ENCODE assay signal across 8 mouse cellular contexts in the genomic region with DNA sequence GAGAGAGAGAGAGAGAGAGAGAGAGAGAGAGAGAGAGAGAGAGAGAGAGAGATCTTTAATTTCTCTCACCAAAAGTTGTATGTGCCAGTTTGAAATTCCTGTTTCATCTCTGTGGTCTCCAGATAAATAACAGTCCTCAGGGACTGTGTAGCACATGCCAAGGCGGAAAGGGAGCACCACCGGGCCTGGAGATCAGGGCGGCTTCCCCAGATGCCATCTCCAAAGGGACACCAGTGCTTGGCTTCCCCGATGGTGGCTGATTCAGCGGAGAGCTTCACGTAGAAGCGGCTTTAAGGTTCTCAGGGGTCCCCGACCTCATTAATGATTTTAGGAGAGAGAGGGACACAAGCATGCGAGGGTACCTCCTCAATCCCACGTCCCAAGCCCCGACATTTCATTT.
A peak's percentile ranks its signal among the peaks of the same experiment; 100 is the strongest.
DNase-seq lines count a peak whose midpoint lies in the region; ATAC-seq and TF ChIP-seq lines count a peak whose summit lies in the region.

No protein-coding gene starts in this region.

- no peaks in the 10 kb centered on the region for H3K79me2 ChIP-seq in heart, adult 2 months (replicated peaks; ENCODE audit: control insufficient read depth, insufficient read depth, low read length)

- no peak overlapping the region for H3K27ac ChIP-seq in heart, embryonic 14.5 days (replicated peaks in 1 of 2; ENCODE audit: control insufficient read depth in 1 of 2, insufficient read depth in 1 of 2, low read depth in 2 of 2, low read length in 2 of 2)
- H3K27ac ChIP-seq in heart, adult 2 months = no peak overlapping the region
- H3K27ac ChIP-seq in forebrain, embryonic 14.5 days (ENCODE audit: low read depth, low read length) = 0 out of 2 replicates have a peak overlapping the region, but pooled peaks have one; percentile 21
- H3K27ac ChIP-seq in midbrain, embryonic 13.5 days = peak overlapping the region; percentile 14; the same call in 1 of the 2 replicates
- H3K27ac ChIP-seq in thymus, adult 2 months (ENCODE audit: control insufficient read depth, insufficient read depth, low read length) = no peak overlapping the region

- H3K36me3 ChIP-seq in heart, embryonic 14.5 days (ENCODE audit: control insufficient read depth, insufficient read depth, low read length) = no peaks in the 10 kb centered on the region
- no peaks in the 10 kb centered on the region for H3K36me3 ChIP-seq in heart, adult 2 months (ENCODE audit: control insufficient read depth, insufficient read depth, low read length)
- H3K36me3 ChIP-seq in forebrain, embryonic 14.5 days (ENCODE audit: control insufficient read depth, insufficient read depth, low read length) = no peaks in the 10 kb centered on the region
- no peaks in the 10 kb centered on the region for H3K36me3 ChIP-seq in midbrain, embryonic 13.5 days
- H3K36me3 ChIP-seq in thymus, adult 2 months (ENCODE audit: control insufficient read depth, insufficient read depth, low read length) = no peaks in the 10 kb centered on the region

- peak overlapping the region; percentile 64 for H3K4me2 ChIP-seq in heart, embryonic 14.5 days (ENCODE audit: low read length)
- peak overlapping the region; percentile 48 for H3K4me2 ChIP-seq in forebrain, embryonic 14.5 days (ENCODE audit: low read length)
- peak overlapping the region; percentile 48 for H3K4me2 ChIP-seq in midbrain, embryonic 13.5 days (replicated peaks)

- H3K9ac ChIP-seq in heart, embryonic 14.5 days (ENCODE audit: low read length) = no peak overlapping the region
- no peak overlapping the region for H3K9ac ChIP-seq in heart, adult 2 months (ENCODE audit: low read depth, low read length)
- H3K9ac ChIP-seq in forebrain, embryonic 14.5 days (ENCODE audit: low read length) = peak overlapping the region; percentile 35; the same call in 1 of the 2 replicates
- H3K9ac ChIP-seq in midbrain, embryonic 13.5 days (replicated peaks) = peak overlapping the region; percentile 36; the same call in 1 of the 2 replicates

- no peaks in the 10 kb centered on the region for H3K9me3 ChIP-seq in heart, embryonic 14.5 days (ENCODE audit: control insufficient read depth, low read length)
- H3K9me3 ChIP-seq in forebrain, embryonic 14.5 days (replicated peaks; ENCODE audit: control insufficient read depth, low read length) = no peaks in the 10 kb centered on the region
- H3K9me3 ChIP-seq in midbrain, embryonic 13.5 days = no peaks in the 10 kb centered on the region

- TF ChIP-seq CTCF in heart, adult 2 months (IDR thresholded peaks at IDR 0.05) = no peak
- no peak for TF ChIP-seq CTCF in thymus, adult 2 months (IDR thresholded peaks at IDR 0.05; ENCODE audit: borderline replicate concordance, control insufficient read depth, extremely low read depth, insufficient read depth, low read length, poor library complexity)

- H3K4me1 ChIP-seq in heart, embryonic 14.5 days (ENCODE audit: control insufficient read depth in 2 of 2, insufficient read depth in 2 of 2, low read length in 2 of 2) = peaks cover 0 to 17% of the 10 kb centered on the region in 2 experiments; a peak in 2 of 4 replicates
- H3K4me1 ChIP-seq in heart, adult 2 months (ENCODE audit: control insufficient read depth, insufficient read depth, low read length) = no peaks in the 10 kb centered on the region
- H3K4me1 ChIP-seq in forebrain, embryonic 14.5 days (ENCODE audit: control insufficient read depth, insufficient read depth, low read length) = peaks cover 15% of the 10 kb centered on the region; the same call in 1 of the 2 replicates
- peaks cover 19% of the 10 kb centered on the region for H3K4me1 ChIP-seq in midbrain, embryonic 13.5 days (replicated peaks)
- H3K4me1 ChIP-seq in thymus, adult 2 months (replicated peaks; ENCODE audit: control insufficient read depth, insufficient read depth, low read length) = no peaks in the 10 kb centered on the region

- TF ChIP-seq EP300 in heart, adult 2 months (IDR thresholded peaks at IDR 0.05; ENCODE audit: insufficient read depth, low read depth, low read length) = no peak

- DNase-seq in heart, adult 2 months = no peak
- peak; percentile 55 for DNase-seq in Muller cell, postnatal 12 days (ENCODE audit: inconsistent ontology term)
- DNase-seq in forebrain, embryonic 14.5 days (ENCODE audit: low spot score) = peak; percentile 45
- DNase-seq in spleen, adult 18-20 months = no peak
- DNase-seq in thymus, adult 2 months = no peak
- DNase-seq in ovary, postnatal 10 days (ENCODE audit: low spot score) = no peak

- ATAC-seq in heart, embryonic 14.5 days (ENCODE audit: insufficient number of reproducible peaks, insufficient read depth, low FRiP score, low read depth) = no peak
- ATAC-seq in forebrain, embryonic 14.5 days = peak; percentile 45
- ATAC-seq in midbrain, embryonic 13.5 days = no peak

- H3K27me3 ChIP-seq in heart, embryonic 14.5 days (ENCODE audit: control insufficient read depth, insufficient read depth, low read length) = peaks cover 5% of the 10 kb centered on the region
- no peaks in the 10 kb centered on the region for H3K27me3 ChIP-seq in heart, adult 2 months (ENCODE audit: control insufficient read depth, insufficient read depth, low read length)
- no peaks in the 10 kb centered on the region for H3K27me3 ChIP-seq in forebrain, embryonic 14.5 days (replicated peaks; ENCODE audit: control insufficient read depth, insufficient read depth, low read length)
- H3K27me3 ChIP-seq in midbrain, embryonic 13.5 days = no peaks in the 10 kb centered on the region
- no peaks in the 10 kb centered on the region for H3K27me3 ChIP-seq in thymus, adult 2 months (ENCODE audit: control insufficient read depth, insufficient read depth, low read length)

- intact Hi-C loops in heart, adult 2 months (cut with DNase I) = loop anchor here (1.0 to 10.0 kb wide), 5 partner anchors 377 to 1657 kb away; no protein-coding TSS in a partner anchor

- 30% methylated on average over 11 of the region's 11 CpGs for WGBS in heart, embryonic 14.5 days
- WGBS in heart, adult 2 months = 24% methylated on average over 11 of the region's 11 CpGs
- 18% methylated on average over 11 of the region's 11 CpGs for WGBS in forebrain, embryonic 14.5 days
- 15% methylated on average over 11 of the region's 11 CpGs for WGBS in midbrain, embryonic 13.5 days
- 53% methylated on average over 11 of the region's 11 CpGs for WGBS in thymus, adult 2 months

- no peak for TF ChIP-seq POLR2A in heart, adult 2 months (IDR thresholded peaks at IDR 0.05; ENCODE audit: insufficient read depth, low read depth, low read length)
- TF ChIP-seq POLR2A in thymus, adult 2 months (IDR thresholded peaks at IDR 0.05; ENCODE audit: control insufficient read depth, extremely low read depth, insufficient read depth, low read length, poor library complexity) = no peak

- peak overlapping the region; percentile 18 to 22; a peak in 3 of 4 replicates for H3K4me3 ChIP-seq in heart, embryonic 14.5 days (ENCODE audit: control insufficient read depth in 1 of 2, insufficient read depth in 1 of 2, low read depth in 1 of 2, low read length in 2 of 2)
- no peak overlapping the region for H3K4me3 ChIP-seq in heart, adult 2 months
- H3K4me3 ChIP-seq in forebrain, embryonic 14.5 days (ENCODE audit: low read depth, low read length) = no peak overlapping the region
- H3K4me3 ChIP-seq in midbrain, embryonic 13.5 days (replicated peaks) = peak overlapping the region; percentile 15
- no peak overlapping the region for H3K4me3 ChIP-seq in thymus, adult 2 months (ENCODE audit: control insufficient read depth, insufficient read depth, low read length)

Comparison
In these comparisons a context has a peak if more than half of its experiments do, and no peak if none do; other contexts are left out.
1. H3K4me3 ChIP-seq: peak in heart, embryonic 14.5 days (2 of 2) and midbrain, embryonic 13.5 days (single experiment); none in heart, adult 2 months (single experiment), forebrain, embryonic 14.5 days (single experiment) and thymus, adult 2 months (single experiment).
2. H3K27ac ChIP-seq: peak in forebrain, embryonic 14.5 days (single experiment) and midbrain, embryonic 13.5 days (single experiment); none in heart, embryonic 14.5 days (0 of 2), heart, adult 2 months (single experiment) and thymus, adult 2 months (single experiment).
3. H3K9ac ChIP-seq: peak in forebrain, embryonic 14.5 days (single experiment) and midbrain, embryonic 13.5 days (single experiment); none in heart, embryonic 14.5 days (single experiment) and heart, adult 2 months (single experiment).
4. DNase-seq: peak in Muller cell, postnatal 12 days (single experiment) and forebrain, embryonic 14.5 days (single experiment); none in heart, adult 2 months (0 of 2), spleen, adult 18-20 months (0 of 2), thymus, adult 2 months (single experiment) and ovary, postnatal 10 days (single experiment).
5. Peak in every context shown above with its lines, with median percentiles within 50 percentile points of each other: H3K4me2 ChIP-seq.